ENCODE assay signal across 33 mouse cellular contexts in the genomic region with DNA sequence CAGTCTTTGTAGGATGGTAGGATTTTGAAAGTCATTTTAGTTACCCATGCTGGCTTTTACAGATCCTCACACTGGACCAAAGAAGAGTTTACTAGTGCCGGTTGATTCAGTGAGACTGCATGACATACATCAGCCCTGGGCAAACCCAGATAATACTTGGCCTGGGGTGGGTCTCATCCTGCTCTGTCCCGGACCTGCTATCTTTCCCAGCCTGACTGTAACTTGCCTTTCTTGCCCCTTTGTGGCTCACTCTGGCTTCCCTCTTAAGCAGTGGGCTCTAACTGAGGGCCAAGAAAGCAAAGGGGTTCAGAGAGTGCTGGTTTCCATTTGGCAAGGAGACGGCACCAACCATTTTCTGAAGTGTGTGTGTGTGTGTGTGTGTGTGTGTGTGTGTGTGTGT. TPM values are rescaled to one million over a fixed set of nuclear protein-coding genes. Genes with fewer than 3 reads are reported as not detected.
"Had no signal": no experiment of that assay in that cellular context is flagged by ENCODE, and none has a peak within 500 bp of the region (broad histone marks: within the 10 kb centered on the region; RNA-seq: fewer than 3 reads in every experiment).

No protein-coding gene starts in this region.

- H3K27ac ChIP-seq: gastrocnemius, adult 2 months; heart, embryonic 10.5 days; hindbrain, embryonic 10.5 days; hindbrain, embryonic 12.5 days; hindbrain, embryonic 14.5 days; kidney, embryonic 15.5 days; kidney, postnatal 0 days; layer of hippocampus, adult 2 months; left cerebral cortex, adult 2 months; limb, embryonic 10.5 days; limb, embryonic 12.5 days had no signal

- H3K9me3 ChIP-seq: heart, embryonic 10.5 days; heart, embryonic 12.5 days; hindbrain, embryonic 10.5 days; hindbrain, embryonic 12.5 days; kidney, embryonic 15.5 days; limb, embryonic 10.5 days; limb, embryonic 12.5 days had no signal

- ATAC-seq: hindbrain, embryonic 16.5 days; intestine, embryonic 16.5 days had no signal

- H3K9ac ChIP-seq: heart, embryonic 12.5 days; hindbrain, embryonic 12.5 days; hindbrain, embryonic 14.5 days; kidney, embryonic 15.5 days; limb, embryonic 12.5 days had no signal

- H3K4me1 ChIP-seq: heart, embryonic 12.5 days; kidney, embryonic 15.5 days; limb, embryonic 10.5 days; limb, embryonic 12.5 days had no signal

- H3K4me3 ChIP-seq: gastrocnemius, adult 2 months; heart, embryonic 10.5 days; heart, embryonic 12.5 days; hindbrain, embryonic 10.5 days; hindbrain, embryonic 12.5 days; kidney, embryonic 15.5 days; layer of hippocampus, adult 2 months; left cerebral cortex, adult 2 months; limb, embryonic 10.5 days; limb, embryonic 12.5 days had no signal

- DNase-seq: gastrocnemius, adult 2 months; gastrocnemius, postnatal 10 days; gastrocnemius, postnatal 25 days; heart, adult 18-20 months; heart, postnatal 10 days; heart, postnatal 4 days; kidney, adult 11 months; kidney, adult 2 months; kidney, adult 9 months; kidney, postnatal 25 days; kidney, postnatal 4 days had no signal

- H3K27me3 ChIP-seq: hindbrain, embryonic 12.5 days; kidney, embryonic 15.5 days had no signal

- H3K4me2 ChIP-seq: heart, embryonic 12.5 days; hindbrain, embryonic 12.5 days; hindbrain, embryonic 14.5 days; kidney, embryonic 15.5 days; limb, embryonic 12.5 days had no signal

- H3K36me3 ChIP-seq: heart, embryonic 10.5 days; heart, embryonic 12.5 days; hindbrain, embryonic 10.5 days; hindbrain, embryonic 12.5 days; kidney, embryonic 15.5 days; limb, embryonic 10.5 days; limb, embryonic 12.5 days had no signal

RNA-seq across cellular contexts. Expression of a gene that starts 15.8 kb away (rescaled TPM):
- total RNA-seq: gastrocnemius, adult 2 months; gastrocnemius, postnatal 10 days; gastrocnemius, postnatal 25 days; gastrocnemius, postnatal 4 days; granulocyte monocyte progenitor cell, adult 5-6 weeks; heart, adult 8-10 months; heart, postnatal 10 days; heart, postnatal 25 days; heart, postnatal 4 days; layer of hippocampus, adult 2 months; layer of hippocampus, postnatal 10 days; layer of hippocampus, postnatal 25 days; left cerebral cortex, adult 2 months had no signal
- polyA plus RNA-seq: heart, embryonic 10.5 days; heart, embryonic 12.5 days; heart, embryonic 14.5 days; hindbrain, embryonic 10.5 days; hindbrain, embryonic 14.5 days; hindbrain, embryonic 16.5 days; limb, embryonic 12.5 days had no signal

RNA-seq across cellular contexts. Expression of a gene that starts 37.8 kb away (rescaled TPM):
- total RNA-seq: gastrocnemius, postnatal 10 days; granulocyte monocyte progenitor cell, adult 5-6 weeks; heart, adult 8-10 months; heart, postnatal 10 days; heart, postnatal 25 days; heart, postnatal 4 days had no signal
- polyA plus RNA-seq: heart, embryonic 10.5 days; heart, embryonic 12.5 days; heart, embryonic 14.5 days; hindbrain, embryonic 10.5 days; hindbrain, embryonic 12.5 days; hindbrain, embryonic 14.5 days; hindbrain, embryonic 16.5 days; intestine, embryonic 14.5 days; kidney, embryonic 15.5 days; limb, embryonic 10.5 days; limb, embryonic 12.5 days; limb, embryonic 14.5 days had no signal
